Mouse (Mus musculus) CD4-positive, CD25-positive, alpha-beta regulatory T cell, adult 4 months (primary cell): Measurements from ENCODE around the gene Hmga2. TPM values are rescaled to one million over a fixed set of nuclear protein-coding genes. Genes with fewer than 3 reads are reported as not detected.
A peak's percentile ranks its signal among the peaks of the same experiment; 100 is the strongest.
"Not testable (repeated sequence)": the region's sequence is repeated elsewhere in the genome, so short reads cannot be mapped to it uniquely, and the experiment has no call there.

ENCODE experiments used
- ATAC-seq: one replicate; pipeline ENCODE4 v1.8.0; 2017
- polyA plus RNA-seq, 2 experiments: library from polyadenylated mRNA; unstranded; fragments of 100-300 nt; shearing (Covaris generic); gene quantifications; one replicate each; pipeline ENCODE4 v1.2.1; 2017

Hmga2 gene
- polyA plus RNA-seq, 2 experiments from 2014 or later, result 0.36 TPM; not detected in 1

DNA sequence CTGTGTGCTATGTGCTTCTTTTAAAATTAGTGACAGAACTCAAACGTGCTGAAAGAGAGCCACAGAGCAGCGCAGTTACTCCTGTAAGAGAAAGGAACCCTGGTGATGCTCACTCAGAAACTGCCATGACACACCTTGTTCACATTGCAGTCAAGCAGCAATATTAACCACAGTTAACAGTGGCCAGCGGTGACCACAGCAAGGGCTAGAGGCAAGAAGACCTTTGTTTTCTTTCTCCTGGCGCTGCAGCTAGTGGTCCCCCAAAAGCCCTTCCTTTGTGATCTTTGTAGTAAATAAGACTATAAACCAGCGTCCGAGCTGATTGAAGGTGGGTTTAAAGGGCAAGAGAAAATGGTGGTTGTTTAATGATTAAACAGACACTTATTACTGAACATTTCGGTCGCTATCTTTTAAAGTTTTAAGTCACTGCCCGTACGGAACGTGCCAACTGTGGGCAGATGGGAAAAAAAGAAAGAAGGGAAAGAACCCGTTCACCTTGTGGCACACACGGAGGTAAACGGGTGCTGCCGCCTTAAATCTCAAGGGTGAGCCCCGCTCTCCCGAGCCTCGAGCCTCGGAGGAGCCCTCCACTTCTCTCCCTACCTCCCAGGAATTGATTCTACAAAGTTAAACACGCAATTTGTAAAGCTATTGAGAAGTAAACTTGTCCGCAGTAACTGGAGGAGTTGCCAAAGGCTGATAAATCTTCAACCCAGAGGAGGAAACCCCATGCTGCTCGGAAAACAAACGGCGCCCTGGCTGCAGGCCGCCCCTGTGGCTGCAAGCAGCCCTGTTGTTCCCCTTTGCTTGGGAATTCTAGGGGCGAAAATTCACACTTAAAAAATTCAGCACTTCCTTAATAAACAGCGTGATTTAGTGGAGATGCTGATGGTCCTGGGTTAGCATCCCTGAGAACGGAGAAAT, 85.1 kb downstream of the Hmga2 start:
- no peak for ATAC-seq

DNA sequence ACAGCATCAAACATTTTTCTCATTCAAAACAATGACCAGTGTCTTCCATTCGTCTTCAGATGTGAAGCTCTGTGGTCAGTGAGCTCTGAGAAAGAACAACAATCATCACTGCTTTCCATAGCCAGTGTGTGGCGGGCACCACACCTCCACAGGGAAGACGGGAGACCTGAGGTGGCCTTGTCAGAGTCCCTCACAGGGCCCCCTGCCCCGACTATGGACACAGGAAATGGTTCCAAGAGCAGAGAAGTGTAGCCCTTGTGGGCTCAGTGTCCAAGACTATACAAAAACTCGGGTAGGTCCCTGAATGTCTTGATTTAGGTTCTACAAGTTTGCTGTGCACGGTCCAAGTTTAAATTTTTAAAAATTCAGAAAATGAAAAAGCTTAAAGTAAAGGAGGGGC, 86.6 kb downstream of the Hmga2 start:
- ATAC-seq, result no peak

DNA sequence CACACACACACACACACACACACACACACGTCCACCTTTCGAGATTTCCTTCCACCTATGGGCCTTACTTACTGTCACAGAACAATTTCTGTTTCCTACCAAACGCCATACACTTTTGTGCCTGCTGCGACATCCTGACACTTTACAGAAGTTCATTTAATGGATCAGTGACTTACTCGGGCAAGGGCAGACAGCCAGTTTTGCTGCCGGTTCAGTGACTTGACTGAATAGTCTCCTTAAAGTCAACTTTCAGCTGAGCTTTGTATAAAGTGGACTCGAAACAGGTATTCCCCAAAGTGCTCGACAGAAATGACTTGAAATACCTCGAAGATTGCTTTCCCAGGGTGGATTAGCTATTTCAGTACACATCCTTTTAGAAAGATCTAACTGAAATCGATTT, 87.3 kb downstream of the Hmga2 start:
- no peak for ATAC-seq

DNA sequence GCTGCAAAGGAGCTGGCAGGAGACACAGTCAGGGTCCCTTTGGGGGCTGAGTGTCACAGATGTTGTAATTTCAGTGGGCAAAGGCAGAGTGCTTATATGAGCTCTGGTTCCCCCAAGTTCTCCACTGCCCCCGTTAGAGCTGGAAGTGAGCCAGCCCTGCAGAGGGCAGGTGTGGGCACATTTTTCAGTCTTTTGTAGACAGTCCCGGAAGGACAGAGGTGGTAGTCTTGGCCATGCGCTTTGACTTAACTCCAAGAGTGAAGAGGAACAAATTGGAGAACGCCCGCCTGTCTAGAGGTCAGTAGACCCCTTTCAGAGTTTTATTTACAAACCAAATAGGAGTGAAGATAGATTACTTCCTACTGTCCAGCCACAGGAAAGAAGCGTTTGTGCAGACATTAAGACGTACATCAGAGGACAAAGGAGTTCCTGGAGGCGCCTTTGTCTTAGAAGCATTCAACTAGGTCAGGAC, 87.8 kb downstream of the Hmga2 start:
- ATAC-seq, result no peak

DNA sequence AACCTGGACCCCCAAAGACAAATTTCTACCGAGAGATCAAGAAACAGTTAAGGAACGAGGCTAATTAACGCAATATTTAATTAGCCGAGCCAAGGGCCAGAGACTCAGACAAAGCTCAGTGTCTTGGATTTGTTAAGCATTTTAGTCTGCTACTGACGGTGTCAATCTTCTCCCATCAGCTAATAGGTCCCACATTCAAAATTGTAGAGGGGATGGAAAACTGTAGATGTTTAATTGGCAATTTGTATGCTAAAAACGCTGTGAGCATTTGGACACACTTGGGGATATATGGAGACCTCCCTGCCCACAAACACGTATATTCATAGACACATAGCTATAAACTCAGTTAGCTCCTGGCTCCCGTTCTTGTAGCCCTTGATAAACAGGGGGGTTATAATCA, 89.2 kb downstream of the Hmga2 start:
- ATAC-seq, result no peak

DNA sequence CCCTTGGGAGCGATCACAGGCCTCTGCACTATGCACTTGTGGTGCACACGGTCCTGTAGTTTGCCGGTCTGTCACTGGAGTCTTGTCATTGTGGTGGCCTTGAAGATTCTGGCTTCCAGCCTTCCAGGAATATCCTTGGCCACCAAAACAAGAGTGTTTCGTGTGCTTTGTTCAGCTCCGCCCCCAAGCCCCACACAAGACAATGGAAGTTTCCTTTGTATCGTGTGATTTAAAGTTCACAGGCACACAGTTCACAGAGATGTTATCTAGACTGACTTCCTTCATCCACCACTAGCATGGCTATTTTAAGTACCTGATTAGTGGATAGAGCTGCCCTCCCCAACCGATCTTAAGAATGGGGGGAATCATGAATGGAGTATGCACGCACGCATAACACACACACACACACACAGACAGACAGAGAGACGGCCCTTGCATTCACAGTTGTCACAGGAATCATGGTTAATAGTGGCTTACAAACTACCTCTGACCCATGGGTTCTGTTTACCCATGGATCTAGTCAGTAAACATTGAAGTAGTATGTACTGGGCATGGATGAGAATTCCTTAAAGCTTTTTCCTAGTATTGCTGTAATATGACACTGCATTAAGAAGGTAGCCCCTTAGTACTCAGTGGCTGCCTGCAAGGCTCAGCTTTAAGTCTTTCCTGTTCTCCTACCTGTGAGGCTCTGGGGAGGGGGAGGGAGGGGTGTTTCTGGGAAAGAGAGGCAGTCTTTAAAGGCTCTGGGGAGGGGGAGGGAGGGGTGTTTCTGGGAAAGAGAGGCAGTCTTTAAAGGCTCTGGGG, 91.3 kb downstream of the Hmga2 start:
- peak; percentile 60 for ATAC-seq

DNA sequence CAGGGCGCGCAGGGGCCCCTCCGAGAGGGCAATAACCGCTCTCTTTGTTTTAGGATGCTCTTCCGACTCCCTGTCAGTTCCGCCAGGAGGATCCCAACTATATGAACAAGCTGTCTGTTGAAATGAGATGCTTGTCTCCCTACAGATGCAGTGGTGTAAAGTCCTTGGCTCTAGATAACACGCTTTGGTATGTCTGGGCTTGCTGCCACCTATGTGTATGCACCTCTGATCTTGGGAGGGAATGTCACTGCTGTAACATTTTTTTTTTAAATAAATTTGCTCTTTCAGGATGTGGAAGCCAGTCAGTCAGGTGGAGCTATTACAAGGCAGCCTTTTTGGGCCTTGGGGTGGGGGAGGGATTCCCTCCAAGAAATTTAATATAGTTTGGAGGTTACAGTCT, 92.2 kb downstream of the Hmga2 start:
- no peak for ATAC-seq

DNA sequence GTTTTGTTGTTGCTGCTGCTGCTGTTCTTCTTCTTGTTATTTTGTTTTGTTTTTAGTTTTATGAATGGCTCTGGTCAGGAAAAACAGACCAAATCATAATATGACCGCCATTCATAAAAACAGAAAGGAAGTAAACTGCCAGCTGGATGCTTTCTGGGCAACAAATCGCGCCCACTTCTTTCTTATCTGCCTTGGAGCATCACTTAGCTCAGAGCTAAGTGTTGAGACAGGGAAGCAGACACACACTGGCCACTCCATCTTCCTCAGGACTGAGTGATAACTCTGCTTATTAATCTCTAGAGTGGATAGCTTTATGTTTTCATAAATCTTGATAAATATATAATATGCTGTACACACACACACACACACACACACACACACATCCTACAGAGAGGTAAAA, 98.5 kb downstream of the Hmga2 start:
- no peak for ATAC-seq

DNA sequence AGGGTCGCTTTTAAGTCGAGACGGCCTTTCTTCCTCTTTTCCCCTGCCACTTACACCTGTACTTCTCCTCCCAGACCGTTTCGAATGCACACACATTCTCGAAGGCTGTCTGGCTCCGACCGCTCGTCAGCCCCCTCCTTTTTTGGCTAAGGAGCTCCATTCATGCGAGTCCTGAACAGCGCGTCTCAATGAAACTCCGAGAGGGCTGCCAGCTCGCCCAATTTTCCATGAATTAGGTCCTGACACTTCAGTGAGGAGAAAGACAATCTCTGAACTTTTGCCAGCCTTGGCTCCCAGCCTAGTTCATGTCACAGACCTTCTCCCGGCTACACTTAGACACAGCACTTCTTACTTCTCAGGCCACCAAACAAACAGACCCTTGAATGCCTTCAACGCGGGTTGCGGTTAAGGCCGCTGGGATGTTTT, 98.9 kb downstream of the Hmga2 start:
- no peak for ATAC-seq

DNA sequence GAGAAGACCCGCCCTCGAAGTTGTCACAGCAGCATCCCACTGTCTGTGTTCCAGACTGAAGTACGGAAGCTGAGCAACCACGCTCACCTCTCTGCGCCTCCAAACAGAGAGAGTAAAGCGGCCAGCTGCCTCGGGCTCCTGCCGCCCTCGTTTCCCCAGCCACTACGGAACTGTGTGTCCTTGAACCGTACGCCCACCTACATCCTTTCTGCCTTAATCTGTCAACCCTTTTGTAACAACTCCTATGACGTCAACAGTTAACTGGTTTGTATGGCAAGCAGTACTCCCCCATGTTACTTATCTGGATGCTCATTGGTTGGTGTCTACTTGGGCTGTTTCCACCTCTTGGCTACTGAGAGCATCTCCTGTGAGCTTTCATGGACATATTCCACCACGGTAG, 100.8 kb downstream of the Hmga2 start:
- ATAC-seq, result peak; percentile 82

DNA sequence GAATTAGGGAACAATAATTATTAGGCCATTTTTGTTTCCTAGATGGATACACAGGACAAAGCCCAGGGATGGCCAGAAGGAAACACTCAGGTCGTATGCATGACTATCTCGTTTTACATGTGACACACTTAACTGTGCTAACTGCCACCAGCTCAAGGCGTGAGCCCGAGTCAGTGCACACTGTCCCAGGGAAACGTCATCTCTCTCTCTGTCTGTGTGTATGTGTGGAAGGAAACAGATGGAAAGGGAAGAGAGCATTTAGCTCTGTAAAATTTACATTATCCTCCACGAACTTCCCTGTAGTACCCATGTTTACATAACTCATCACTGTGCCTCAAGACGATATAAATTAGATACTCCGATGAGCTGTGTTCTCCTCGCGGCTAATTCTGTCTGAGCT, 105.1 kb downstream of the Hmga2 start:
- no peak for ATAC-seq

DNA sequence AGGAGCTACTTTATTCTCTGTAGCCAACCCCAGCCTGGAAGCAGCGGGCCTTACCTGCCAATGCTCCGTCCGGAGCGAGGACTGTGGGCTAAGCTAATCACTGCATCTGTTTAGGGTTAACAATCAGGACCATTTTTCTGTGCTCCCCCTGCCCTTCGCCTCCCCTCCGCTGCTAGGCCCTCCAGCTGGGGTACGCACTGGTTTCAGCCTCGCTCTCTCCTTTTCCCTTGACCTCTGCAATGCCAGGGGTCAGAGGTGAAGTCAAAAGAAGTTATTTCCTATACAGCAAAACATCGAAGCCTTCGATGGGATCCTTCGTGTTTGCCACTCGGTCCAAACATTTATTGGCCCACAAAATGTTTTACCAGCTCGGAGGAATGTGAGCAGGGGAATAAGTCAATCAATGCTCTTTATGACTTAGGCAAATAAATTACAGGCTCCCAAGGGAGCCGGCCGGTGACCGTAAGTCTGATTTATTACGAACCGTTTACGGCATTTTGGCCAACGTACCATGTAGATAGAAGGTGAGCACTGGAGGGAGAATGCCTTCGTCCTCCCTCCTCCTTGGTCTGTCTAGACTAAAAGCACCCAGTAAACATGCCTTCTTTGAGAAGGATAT, 107.0 kb downstream of the Hmga2 start:
- no peak for ATAC-seq

DNA sequence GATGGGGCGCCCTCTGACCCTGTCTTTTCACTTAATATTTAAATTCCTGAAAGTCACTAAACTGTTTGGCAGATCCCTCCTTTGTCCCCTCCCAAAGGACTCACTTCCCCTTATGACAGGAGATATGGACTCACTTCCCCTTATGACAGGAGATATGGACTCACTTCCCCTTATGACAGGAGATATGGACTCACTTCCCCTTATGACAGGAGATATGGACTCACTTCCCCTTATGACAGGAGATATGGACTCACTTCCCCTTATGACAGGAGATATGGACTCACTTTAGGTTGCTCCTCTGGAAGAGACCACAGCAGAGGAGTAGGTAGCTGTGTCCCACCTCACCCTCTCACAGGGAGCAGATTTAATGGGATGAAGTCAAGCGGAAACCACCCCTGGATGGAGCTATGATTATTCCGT, 110.1 kb downstream of the Hmga2 start:
- ATAC-seq, result not testable (repeated sequence)

DNA sequence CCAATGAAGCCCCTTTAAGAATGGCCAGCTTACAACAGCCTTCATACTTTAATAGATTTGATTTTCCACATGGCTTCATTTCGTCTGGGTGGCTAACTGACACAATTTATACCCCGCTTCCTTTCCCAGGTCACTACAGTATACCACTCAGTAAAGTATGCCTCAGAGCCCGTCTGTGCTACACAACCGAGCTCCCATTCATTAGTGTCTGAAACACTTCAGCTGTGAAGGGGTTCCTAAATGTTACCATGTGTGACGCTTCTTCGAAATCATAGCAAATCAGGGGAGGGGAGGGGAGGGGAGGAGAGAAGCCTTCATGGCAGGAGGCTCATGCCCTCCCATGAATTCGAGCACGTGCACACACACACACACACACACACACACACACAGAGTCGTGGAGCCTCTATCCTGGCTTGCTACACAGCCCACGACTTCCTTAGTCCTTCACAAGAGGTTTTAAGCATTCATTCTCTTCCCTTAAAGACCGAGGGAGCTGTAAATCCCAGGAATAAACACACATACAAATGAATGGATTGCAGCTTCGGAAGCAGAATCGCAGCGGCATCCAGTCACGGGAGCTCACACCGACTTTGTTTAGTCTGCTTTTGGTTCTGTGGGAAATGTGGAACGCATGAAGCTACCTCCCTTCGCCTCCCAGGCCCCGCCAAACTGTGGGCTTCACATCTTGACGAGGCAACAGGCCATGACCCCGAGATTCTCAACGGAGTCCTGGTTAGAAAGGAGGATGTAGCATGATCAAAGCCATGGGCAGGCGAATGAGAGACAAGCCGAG, 110.7 kb downstream of the Hmga2 start:
- no peak for ATAC-seq

DNA sequence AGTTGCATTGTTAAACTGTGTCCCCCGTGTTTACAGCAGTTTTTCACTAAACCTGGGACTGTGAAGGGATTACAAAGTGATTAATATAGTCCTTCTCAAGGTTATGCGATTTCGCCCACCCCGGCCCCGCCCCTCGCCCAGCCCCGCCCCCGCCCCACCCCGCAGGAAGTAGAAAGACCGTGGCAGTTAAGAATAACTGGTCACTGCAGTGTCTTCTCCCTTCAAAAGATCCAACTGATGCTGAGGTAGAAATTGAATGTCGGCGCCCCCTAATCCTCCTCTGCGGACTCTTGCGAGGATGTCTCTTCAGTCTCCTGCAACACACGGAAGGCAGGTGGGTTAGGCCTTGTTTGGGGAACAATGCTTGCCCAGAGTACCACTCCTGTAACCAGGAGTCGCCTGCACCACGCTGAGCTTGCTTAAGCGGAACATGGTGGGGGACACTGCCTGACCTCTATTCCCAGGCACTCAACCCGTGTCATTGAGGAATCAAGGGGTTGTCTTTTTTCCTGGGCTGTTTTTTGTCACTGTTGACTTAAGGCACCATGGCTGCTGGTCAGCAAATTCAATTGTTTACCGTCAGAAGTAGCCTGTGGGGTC, 112.2 kb downstream of the Hmga2 start:
- no peak for ATAC-seq

DNA sequence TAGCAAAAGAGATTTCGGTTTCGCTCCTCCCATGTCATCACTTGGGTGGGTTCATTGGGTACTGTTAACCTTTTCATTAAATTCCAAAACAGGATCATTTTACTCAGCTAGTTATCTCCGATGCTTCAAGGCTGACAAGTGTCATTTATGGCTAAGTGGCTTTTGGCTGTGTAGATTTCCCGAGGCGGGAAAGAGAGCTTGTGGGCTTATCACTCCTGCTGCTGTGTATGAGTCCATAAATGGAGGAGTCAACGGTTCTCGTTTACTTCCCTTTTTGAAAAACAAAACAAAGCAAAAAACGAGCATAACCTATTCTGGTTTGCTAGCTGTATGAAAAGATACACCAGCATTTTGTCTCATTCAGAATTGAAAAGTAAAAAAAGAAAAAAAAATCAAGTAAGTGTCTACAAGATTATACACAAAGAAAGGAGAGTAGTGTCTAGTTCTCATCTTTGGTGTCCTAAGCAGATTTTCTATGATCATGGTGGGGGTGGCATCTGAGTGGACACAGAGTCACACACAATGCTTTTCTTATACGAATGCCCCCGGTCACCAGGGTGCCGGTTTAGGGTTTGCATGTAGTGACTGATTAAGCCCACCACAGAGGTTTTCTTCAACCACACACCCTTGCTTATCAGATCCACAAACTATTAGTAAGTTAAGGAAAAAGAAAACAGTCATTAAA, 112.8 kb downstream of the Hmga2 start:
- not testable (repeated sequence) for ATAC-seq

DNA sequence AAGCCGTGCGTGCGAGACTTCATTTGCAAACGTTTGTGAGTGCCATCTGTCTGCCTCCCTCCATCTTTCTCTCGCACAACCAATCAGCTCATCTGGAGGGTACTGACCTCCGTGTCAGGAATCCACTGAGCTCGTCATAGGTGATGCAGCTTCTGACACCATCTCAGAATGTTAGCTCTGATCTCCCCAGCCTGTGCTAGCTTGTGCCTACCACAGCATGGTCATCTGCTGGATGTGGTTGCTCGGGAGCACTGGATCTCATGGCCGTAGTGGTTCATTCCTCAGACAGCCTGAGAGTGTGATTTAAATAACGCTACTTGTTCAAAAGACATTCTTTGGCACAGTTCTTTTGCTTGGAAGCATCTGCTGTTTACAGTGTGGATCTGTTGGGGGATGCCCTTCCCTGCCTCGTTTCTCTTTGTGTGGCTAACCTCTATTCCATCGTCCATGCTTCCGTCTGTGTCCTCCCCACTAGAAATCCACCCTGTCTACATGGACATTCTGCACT, 121.7 kb downstream of the Hmga2 start:
- ATAC-seq, result no peak

DNA sequence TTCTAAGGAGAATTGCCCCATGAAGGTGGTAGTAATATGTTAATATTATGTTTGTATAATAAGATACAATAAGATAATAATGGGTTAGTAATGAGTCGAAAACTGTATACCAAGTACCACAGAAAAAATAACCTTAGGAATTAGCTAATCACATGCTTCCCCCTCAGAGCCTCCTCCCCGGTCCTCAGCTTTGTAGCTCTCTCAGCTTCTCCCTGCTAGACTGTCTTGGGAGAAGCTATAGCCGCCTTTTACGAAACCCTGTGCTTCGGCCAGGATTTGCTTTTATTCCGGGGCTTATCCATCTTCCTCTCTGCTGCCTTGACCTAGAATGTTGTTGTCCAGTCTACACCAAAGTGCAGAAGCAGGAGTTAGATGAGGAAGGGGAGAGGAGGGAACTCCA, 130.9 kb downstream of the Hmga2 start:
- ATAC-seq, result no peak

DNA sequence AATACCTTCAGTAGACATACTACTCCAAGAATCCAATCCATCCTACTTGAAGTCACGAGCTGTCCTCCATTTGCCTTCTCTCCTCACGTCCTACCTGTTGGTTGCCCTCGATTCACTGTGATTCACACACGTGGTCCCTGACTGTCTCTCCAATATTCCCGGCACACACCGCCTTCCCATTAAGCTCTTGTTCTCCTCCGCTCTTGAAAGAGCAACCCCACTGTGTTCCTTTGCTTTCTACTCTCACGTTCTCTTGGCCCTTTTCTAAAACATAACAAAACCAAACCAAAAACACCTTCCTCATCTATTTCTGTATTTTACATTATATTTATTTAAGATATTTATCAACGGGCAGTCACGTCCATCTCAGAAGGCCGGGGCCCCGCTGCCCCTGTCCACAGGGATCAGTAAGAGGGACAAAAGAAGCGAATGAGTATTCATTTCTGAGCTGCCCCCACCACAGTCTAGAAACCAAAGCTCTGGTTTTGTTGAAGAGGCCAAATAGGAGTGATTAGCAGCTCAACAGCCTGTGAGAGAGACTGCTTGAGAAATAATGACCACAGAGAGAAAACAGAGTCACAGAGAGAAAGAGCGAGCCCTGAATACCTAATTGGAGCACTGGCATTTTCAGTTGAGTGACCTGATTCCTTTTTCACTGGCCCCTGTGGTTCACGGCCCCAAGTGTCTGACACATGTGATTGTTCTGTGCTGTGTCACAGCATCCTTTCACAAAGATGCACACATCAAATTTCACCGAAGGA, 131.5 kb downstream of the Hmga2 start:
- ATAC-seq, result no peak

DNA sequence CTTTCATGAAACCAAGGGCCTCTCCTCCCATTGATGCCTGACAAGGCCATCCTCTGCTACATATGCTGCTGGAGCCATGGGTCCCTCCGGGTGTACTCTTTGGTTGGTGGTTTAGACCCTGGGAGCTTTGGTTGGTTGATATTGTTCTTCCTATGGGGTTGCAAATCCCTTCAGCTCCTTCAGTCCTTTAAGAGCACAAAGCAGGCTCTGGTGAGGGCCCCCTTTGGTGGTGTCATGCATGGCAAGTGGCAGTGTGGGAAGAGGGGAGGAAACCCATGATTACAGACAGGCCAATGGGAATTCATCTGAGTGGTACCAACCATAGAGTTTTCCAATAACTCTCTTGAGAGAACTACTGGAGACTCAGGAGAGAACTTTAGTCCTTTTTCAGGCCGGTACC, 136.4 kb downstream of the Hmga2 start:
- ATAC-seq, result not testable (repeated sequence)
